Mouse (Mus musculus): ENCODE data around the gene E2f4. TPM values are rescaled to one million over a fixed set of nuclear protein-coding genes. Genes with fewer than 3 reads are reported as not detected.

E2f4 gene
- total and polyA plus RNA-seq, 3 experiments, result 39.9 to 198 (median 51.0) TPM

DNA sequence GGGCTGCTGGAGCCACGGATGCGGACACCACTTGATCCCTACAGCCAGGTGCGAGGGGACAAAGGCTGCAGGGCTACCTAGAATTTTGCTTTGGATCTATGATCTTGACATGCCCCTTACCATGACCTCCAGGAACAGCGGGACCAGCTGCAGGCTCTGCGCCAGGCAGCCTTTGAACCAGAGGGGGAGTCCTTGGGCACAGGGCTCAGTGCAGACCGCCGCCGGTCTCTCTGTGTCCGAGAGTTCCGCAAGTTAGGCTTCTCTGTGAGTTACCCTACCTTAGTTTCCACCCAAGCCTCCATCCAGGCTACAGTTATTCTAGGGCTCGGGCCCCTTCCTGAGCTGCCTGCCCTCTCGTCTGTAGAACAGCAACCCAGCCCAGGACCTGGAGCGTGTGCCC is 10.2 kb downstream of the E2f4 start:
- dilution Hi-C loops (cut with MboI; ENCODE audit: extremely low pct_ligation_motif_present, extremely low pct_unique_long_range_greater_than_20kb, low sequenced_read_pairs), result no loop called here
- peaks cover 88 to 97% of the 10 kb centered on the region in 2 experiments for H3K36me3 ChIP-seq (replicated peaks in 1 of 2; ENCODE audit: control insufficient read depth in 1 of 2, insufficient read depth in 1 of 2, low read length in 1 of 2)
- no peak for DNase-seq (ENCODE audit: extremely low read depth)

GRCm38 (mm10) chr8:105308428-105308827 is 11.0 kb downstream of the E2f4 start:
- peaks cover 2% of the 10 kb centered on the region for H3K9me3 ChIP-seq (replicated peaks; ENCODE audit: low read length)
- in situ Hi-C loops (cut with MboI; ENCODE audit: low pct_ligation_motif_present, low pct_unique_long_range_greater_than_20kb, low sequenced_read_pairs), result no loop called here
- H3K4me1 ChIP-seq (ENCODE audit: control insufficient read depth in 1 of 2, insufficient read depth in 2 of 2), result peaks cover 3 to 33% of the 10 kb centered on the region in 2 experiments
- dilution Hi-C loops (cut with MboI; ENCODE audit: extremely low pct_ligation_motif_present, extremely low pct_unique_long_range_greater_than_20kb, low sequenced_read_pairs), result no loop called here
- peaks cover 89 to 98% of the 10 kb centered on the region in 2 experiments for H3K36me3 ChIP-seq (replicated peaks in 1 of 2; ENCODE audit: control insufficient read depth in 1 of 2, insufficient read depth in 1 of 2, low read length in 1 of 2)
- no peak overlapping the region for H3K4me2 ChIP-seq (ENCODE audit: insufficient read depth, low read depth, poor library complexity, severe bottlenecking)
- no peaks in the 10 kb centered on the region for H3K27me3 ChIP-seq (replicated peaks)
- H3K79me2 ChIP-seq (replicated peaks; ENCODE audit: control insufficient read depth, extremely low read depth, insufficient read depth, poor library complexity, severe bottlenecking), result no peaks in the 10 kb centered on the region
- no peak overlapping the region for H3K4me3 ChIP-seq (replicated peaks in 1 of 3; ENCODE audit: low read depth in 2 of 3, low read length in 2 of 3, poor library complexity in 1 of 3)
- TF ChIP-seq MYC (IDR thresholded peaks at IDR 0.05; ENCODE audit: low read depth, low read length), result no peak
- no peak for TF ChIP-seq TCF12 (IDR thresholded peaks at IDR 0.05; ENCODE audit: low read depth, low read length)
- TF ChIP-seq MXI1 (IDR thresholded peaks at IDR 0.05; ENCODE audit: low read depth, low read length), result no peak
- no peak for TF ChIP-seq MAFK (IDR thresholded peaks at IDR 0.05; ENCODE audit: insufficient replicate concordance, low read length)
- no peak for TF ChIP-seq SIN3A (IDR thresholded peaks at IDR 0.05; ENCODE audit: low read length)
- TF ChIP-seq ELF1 (IDR thresholded peaks at IDR 0.05; ENCODE audit: low read depth, low read length), result no peak
- no peak for TF ChIP-seq UBTF (IDR thresholded peaks at IDR 0.05; ENCODE audit: low read depth, low read length)
- TF ChIP-seq IRF4 (IDR thresholded peaks at IDR 0.05; ENCODE audit: low read depth, low read length), result no peak
- no peak for TF ChIP-seq JUND (conservative IDR thresholded peaks at IDR 0.05; ENCODE audit: low read depth, low read length)
- no peak for TF ChIP-seq POLR2A (IDR thresholded peaks at IDR 0.05; ENCODE audit: low read depth, low read length)
- TF ChIP-seq HCFC1 (IDR thresholded peaks at IDR 0.05; ENCODE audit: low read depth, low read length), result no peak
- TF ChIP-seq JUN (IDR thresholded peaks at IDR 0.05; ENCODE audit: insufficient read depth, low read depth, low read length), result no peak
- TF ChIP-seq SMC3 (IDR thresholded peaks at IDR 0.05; ENCODE audit: low read depth, low read length), result no peak
- TF ChIP-seq MAX (IDR thresholded peaks at IDR 0.05; ENCODE audit: low read length), result no peak
- no peak for TF ChIP-seq USF2 (conservative IDR thresholded peaks at IDR 0.05; ENCODE audit: low read depth, low read length)
- no peak for TF ChIP-seq RAD21 (IDR thresholded peaks at IDR 0.05; ENCODE audit: low read depth, low read length)
- TF ChIP-seq ETS1 (conservative IDR thresholded peaks at IDR 0.05; ENCODE audit: low read depth, low read length), result no peak
- no peak for DNase-seq (ENCODE audit: extremely low read depth)
- no peak overlapping the region for H3K9ac ChIP-seq (ENCODE audit: insufficient read depth, low read depth)
- H3K27ac ChIP-seq (ENCODE audit: insufficient read depth, low read depth), result no peak overlapping the region

More for the DNA sequence above, 10.2 kb downstream of the E2f4 start:
- H3K27me3 ChIP-seq (replicated peaks), result no peaks in the 10 kb centered on the region
- peaks cover 2% of the 10 kb centered on the region for H3K9me3 ChIP-seq (replicated peaks; ENCODE audit: low read length)
- H3K9ac ChIP-seq (ENCODE audit: insufficient read depth, low read depth), result no peak overlapping the region
- no peaks in the 10 kb centered on the region for H3K79me2 ChIP-seq (replicated peaks; ENCODE audit: control insufficient read depth, extremely low read depth, insufficient read depth, poor library complexity, severe bottlenecking)
- H3K27ac ChIP-seq (ENCODE audit: insufficient read depth, low read depth), result no peak overlapping the region
- in situ Hi-C loops (cut with MboI; ENCODE audit: low pct_ligation_motif_present, low pct_unique_long_range_greater_than_20kb, low sequenced_read_pairs), result no loop called here
- H3K4me2 ChIP-seq (ENCODE audit: insufficient read depth, low read depth, poor library complexity, severe bottlenecking), result no peak overlapping the region
- no peak overlapping the region for H3K4me3 ChIP-seq (replicated peaks in 1 of 3; ENCODE audit: low read depth in 2 of 3, low read length in 2 of 3, poor library complexity in 1 of 3)
- H3K4me1 ChIP-seq (ENCODE audit: control insufficient read depth in 1 of 2, insufficient read depth in 2 of 2), result peaks cover 3 to 38% of the 10 kb centered on the region in 2 experiments
- TF ChIP-seq CTCF (conservative IDR thresholded peaks at IDR 0.05 in 1 of 2, IDR thresholded peaks at IDR 0.05 in 1 of 2; ENCODE audit: low read depth in 2 of 2, low read length in 2 of 2) (no peak), CHD2 (IDR thresholded peaks at IDR 0.05; ENCODE audit: low read length) (no peak), NELFE (IDR thresholded peaks at IDR 0.05; ENCODE audit: low read depth, low read length) (no peak), MAFK (IDR thresholded peaks at IDR 0.05; ENCODE audit: insufficient replicate concordance, low read length) (no peak), SMC3 (IDR thresholded peaks at IDR 0.05; ENCODE audit: low read depth, low read length) (no peak), IRF4 (IDR thresholded peaks at IDR 0.05; ENCODE audit: low read depth, low read length) (no peak), HCFC1 (IDR thresholded peaks at IDR 0.05; ENCODE audit: low read depth, low read length) (no peak), POLR2AphosphoS2 (IDR thresholded peaks at IDR 0.05; ENCODE audit: low read depth, low read length) (no peak), MAZ (IDR thresholded peaks at IDR 0.05; ENCODE audit: low read depth, low read length) (no peak), EP300 (IDR thresholded peaks at IDR 0.05; ENCODE audit: low read length) (no peak), USF1 (IDR thresholded peaks at IDR 0.05; ENCODE audit: low read depth, low read length) (no peak), ELF1 (IDR thresholded peaks at IDR 0.05; ENCODE audit: low read depth, low read length) (no peak), E2F4 (IDR thresholded peaks at IDR 0.05; ENCODE audit: insufficient replicate concordance, low read depth, low read length) (no peak), BHLHE40 (IDR thresholded peaks at IDR 0.05; ENCODE audit: low read depth, low read length) (no peak), GABPA (IDR thresholded peaks at IDR 0.05; ENCODE audit: insufficient replicate concordance, low read depth, low read length) (no peak), POLR2A (IDR thresholded peaks at IDR 0.05; ENCODE audit: low read depth, low read length) (no peak), TCF12 (IDR thresholded peaks at IDR 0.05; ENCODE audit: low read depth, low read length) (no peak)

All from CH12.LX (cell line).